Mouse (Mus musculus): Measurements from ENCODE around the gene Pdx1.

DNA sequence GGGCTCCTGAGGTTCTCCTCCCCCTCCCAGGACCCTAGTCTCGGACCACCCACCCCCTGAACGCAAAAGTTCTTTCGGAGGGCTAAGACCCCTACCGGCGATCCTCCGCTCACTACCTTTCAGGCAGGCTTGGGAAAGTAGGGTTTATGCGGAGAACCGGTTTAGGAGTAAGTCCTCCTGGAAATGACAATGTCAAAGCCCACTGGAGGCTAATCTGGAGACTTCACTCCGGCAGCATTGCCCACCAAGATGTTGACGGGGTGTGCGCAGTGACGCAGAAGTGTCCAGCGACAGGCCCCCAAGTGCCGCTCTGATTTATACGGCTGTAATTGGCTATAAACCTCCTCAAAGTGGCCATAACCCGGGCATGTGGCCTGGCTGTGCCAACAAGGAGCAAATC is 35.4 kb downstream of the Pdx1 start:
- TF ChIP-seq CTCF (IDR thresholded peaks at IDR 0.05; ENCODE audit: insufficient read depth, low read depth, low read length) (no peak), POLR2A (IDR thresholded peaks at IDR 0.05; ENCODE audit: insufficient read depth, low read depth, low read length) (no peak)
